In genomic region chr2:25147892-25148291, GRCm38 (mm10) we compare ENCODE assay signal across 25 mouse cellular contexts. TPM values are rescaled to one million over a fixed set of nuclear protein-coding genes. Genes with fewer than 3 reads are reported as not detected.
"Had no signal": no experiment of that assay in that cellular context is flagged by ENCODE, and none has a peak within 500 bp of the region (broad histone marks: within the 10 kb centered on the region; RNA-seq: fewer than 3 reads in every experiment).

No protein-coding gene starts in this region.

- H3K4me2 ChIP-seq: kidney, embryonic 15.5 days; liver, embryonic 13.5 days; midbrain, embryonic 12.5 days; midbrain, embryonic 15.5 days had no signal

- DNase-seq: kidney, adult 11 months; kidney, adult 8-10 months; kidney, postnatal 10 days; kidney, postnatal 36 days; left cerebral cortex, postnatal 4 days; liver, embryonic 13.5 days; lung, adult 2 months; lung, postnatal 14 days; right cerebral cortex, adult 18-20 months; right cerebral cortex, postnatal 14 days; right cerebral cortex, postnatal 4 days; thymus, adult 2 months; thymus, postnatal 14 days; thymus, postnatal 4 days had no signal

- H3K4me1 ChIP-seq: midbrain, embryonic 12.5 days; midbrain, embryonic 15.5 days had no signal

- H3K9me3 ChIP-seq: kidney, embryonic 15.5 days; liver, embryonic 13.5 days; megakaryocyte, embryonic 14.5 days; midbrain, embryonic 12.5 days; midbrain, embryonic 15.5 days had no signal

- ATAC-seq: midbrain, embryonic 15.5 days had no signal

- H3K9ac ChIP-seq: kidney, embryonic 15.5 days; liver, embryonic 13.5 days; midbrain, embryonic 12.5 days; midbrain, embryonic 15.5 days had no signal

- H3K27ac ChIP-seq: kidney, embryonic 15.5 days; liver, embryonic 13.5 days; macrophage; midbrain, embryonic 12.5 days; midbrain, embryonic 15.5 days had no signal

- H3K4me3 ChIP-seq: kidney, embryonic 15.5 days; liver, embryonic 13.5 days; megakaryocyte, embryonic 14.5 days; midbrain, embryonic 12.5 days; midbrain, embryonic 15.5 days; myocyte had no signal

- H3K36me3 ChIP-seq: kidney, embryonic 15.5 days; liver, embryonic 13.5 days; midbrain, embryonic 12.5 days; midbrain, embryonic 15.5 days had no signal

- H3K27me3 ChIP-seq: kidney, embryonic 15.5 days; midbrain, embryonic 15.5 days had no signal

RNA-seq across cellular contexts. Expression of gene Nrarp, which starts 32.7 kb away (rescaled TPM):
- polyA plus RNA-seq: macrophage had no signal

RNA-seq across cellular contexts. Expression of gene Noxa1, which starts 52.9 kb away (rescaled TPM):
- total RNA-seq: layer of hippocampus, postnatal 14 days; left cerebral cortex, adult 8-10 months; left cerebral cortex, postnatal 14 days; left cerebral cortex, postnatal 4 days; liver, adult 2 months had no signal
- polyA plus RNA-seq: macrophage; midbrain, embryonic 12.5 days; midbrain, embryonic 15.5 days; myocyte; neural tube, embryonic 14.5 days had no signal
